Mouse (Mus musculus) limb, embryonic 12.5 days (tissue): Measurements from ENCODE around the gene Fasl. TPM values are rescaled to one million over a fixed set of nuclear protein-coding genes. Genes with fewer than 3 reads are reported as not detected.

Experiments used
- ATAC-seq: fragments of 200-750 bp; cut with Nextera tagmentation; 2 replicates; pipeline ENCODE4 v1.8.0; 2017; ENCODE audit warnings: low read depth, moderate TSS enrichment; ENCODE audit not compliant: insufficient number of reproducible peaks, insufficient read depth, low FRiP score, low TSS enrichment
- H3K27ac ChIP-seq: fragments of 300-500 bp; sonication (generic); 2 replicates; pipeline ENCODE4 v1.5.1; 2016; ENCODE audit warnings: mild to moderate bottlenecking, moderate library complexity
- H3K27me3 ChIP-seq: fragments of 300-500 bp; sonication (generic); 2 replicates; pipeline ENCODE4 v1.6.1; 2016; ENCODE audit warnings: mild to moderate bottlenecking, moderate library complexity
- H3K36me3 ChIP-seq: fragments of 300-500 bp; sonication (generic); 2 replicates; pipeline ENCODE4 v1.6.1; 2016; ENCODE audit warnings: mild to moderate bottlenecking, moderate library complexity
- H3K4me1 ChIP-seq: fragments of 300-500 bp; sonication (generic); replicated peaks from 2 replicates; pipeline ENCODE4 v1.6.1; 2016
- H3K4me2 ChIP-seq: fragments of 300-500 bp; sonication (generic); 2 replicates; pipeline ENCODE4 v1.6.1; 2016; ENCODE audit warnings: mild to moderate bottlenecking, moderate library complexity
- H3K4me3 ChIP-seq: fragments of 300-500 bp; sonication (generic); replicated peaks from 2 replicates; pipeline ENCODE4 v1.5.1; 2016; ENCODE audit warnings: mild to moderate bottlenecking
- H3K9ac ChIP-seq: fragments of 300-500 bp; sonication (generic); replicated peaks from 2 replicates; pipeline ENCODE4 v1.6.1; 2016; ENCODE audit warnings: mild to moderate bottlenecking, moderate library complexity
- H3K9me3 ChIP-seq: fragments of 300-500 bp; sonication (generic); 2 replicates; pipeline ENCODE4 v1.6.1; 2016; ENCODE audit warnings: mild to moderate bottlenecking, moderate library complexity
- WGBS: fragments of 180-500 bp; shearing (Covaris S2); methylation state at CpG from one replicate; pipeline ENCODE4 v1.1.7; 2016; 5-methylcytosine and 5-hydroxymethylcytosine counted together
- polyA plus RNA-seq: library from polyadenylated mRNA; unstranded; fragments of >200 nt; fragmentation: Nextera tagmentation; extraction: Ambion mirVana; gene quantifications from 2 replicates; pipeline ENCODE4 v1.2.1, GENCODE M21; 2016

The Fasl gene
- polyA plus RNA-seq, 1 experiment from 2014 or later: not detected

DNA sequence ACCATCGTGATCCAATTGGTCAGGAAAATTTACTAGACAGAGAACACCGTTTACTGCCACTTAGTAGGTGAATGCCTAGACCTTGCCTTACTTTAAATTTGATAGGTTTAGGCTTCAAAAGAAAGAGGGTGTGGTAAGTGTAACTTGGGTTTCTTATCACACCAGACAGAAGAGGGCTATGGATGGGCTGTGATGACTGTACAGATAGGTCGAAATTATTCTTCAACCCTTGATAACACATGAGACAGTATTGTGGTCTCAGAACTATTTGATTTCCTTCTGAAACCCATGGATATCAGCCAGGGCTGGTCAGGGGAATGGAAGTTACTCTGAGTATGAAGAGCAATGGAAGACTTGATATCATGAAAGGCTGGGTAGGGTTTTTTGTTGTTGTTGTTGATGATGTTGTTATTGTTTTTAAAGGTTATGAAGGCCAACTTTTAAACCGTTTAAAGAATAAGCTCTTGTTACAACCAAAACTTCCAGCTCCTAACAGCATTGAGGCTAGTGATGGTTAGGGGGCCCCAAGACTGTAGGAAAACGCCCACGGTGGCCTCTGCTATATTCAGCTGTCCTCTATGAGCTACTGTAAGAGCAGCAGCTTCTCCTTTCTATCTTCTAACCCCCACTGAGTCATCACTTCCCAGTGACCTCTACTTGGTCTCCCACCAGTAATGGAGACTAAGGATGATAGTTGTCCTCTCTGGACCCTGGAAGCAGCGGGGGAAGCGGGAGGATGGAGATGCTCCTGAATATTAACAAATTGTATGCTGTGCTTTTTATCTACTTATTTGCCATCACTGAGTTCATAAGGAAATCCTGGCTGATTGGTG, 3.8 kb upstream of the Fasl start:
- ATAC-seq: no peak
- Histone ChIP-seq H3K27me3 (no peaks in the 10 kb centered on the region), H3K4me3 (no peak overlapping the region), H3K27ac (no peak overlapping the region), H3K9me3 (no peaks in the 10 kb centered on the region), H3K4me2 (no peak overlapping the region), H3K4me1 (no peaks in the 10 kb centered on the region), H3K9ac (no peak overlapping the region), H3K36me3 (no peaks in the 10 kb centered on the region)
- WGBS: 85% methylated on average over 8 of the region's 8 CpGs

DNA sequence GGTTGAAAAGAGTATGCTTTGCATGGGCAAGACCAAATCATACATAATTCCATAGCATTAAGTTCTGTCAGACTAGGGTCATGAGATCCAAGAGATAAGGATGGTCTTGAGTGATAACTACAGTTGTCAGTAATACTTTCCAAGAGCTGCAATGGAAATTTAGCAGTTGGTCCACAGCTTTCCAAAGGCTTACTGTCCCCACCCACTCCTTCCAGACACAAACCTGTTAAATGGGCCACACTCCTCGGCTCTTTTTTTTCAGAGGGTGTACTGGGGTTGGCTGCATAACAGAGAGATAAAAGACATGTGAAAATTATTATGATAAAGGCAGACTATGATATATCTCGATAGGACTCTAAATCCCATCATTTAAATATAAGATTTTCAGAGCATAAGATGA, 5.6 kb downstream of the Fasl start:
- H3K4me2 ChIP-seq: no peak overlapping the region
- 79% methylated on average over 2 of the region's 2 CpGs for WGBS
- no peaks in the 10 kb centered on the region for H3K36me3 ChIP-seq
- H3K27ac ChIP-seq: no peak overlapping the region
- ATAC-seq: no peak
- H3K9ac ChIP-seq: no peak overlapping the region
- H3K27me3 ChIP-seq: no peaks in the 10 kb centered on the region
- H3K9me3 ChIP-seq: no peaks in the 10 kb centered on the region
- no peaks in the 10 kb centered on the region for H3K4me1 ChIP-seq
- H3K4me3 ChIP-seq: no peak overlapping the region

DNA sequence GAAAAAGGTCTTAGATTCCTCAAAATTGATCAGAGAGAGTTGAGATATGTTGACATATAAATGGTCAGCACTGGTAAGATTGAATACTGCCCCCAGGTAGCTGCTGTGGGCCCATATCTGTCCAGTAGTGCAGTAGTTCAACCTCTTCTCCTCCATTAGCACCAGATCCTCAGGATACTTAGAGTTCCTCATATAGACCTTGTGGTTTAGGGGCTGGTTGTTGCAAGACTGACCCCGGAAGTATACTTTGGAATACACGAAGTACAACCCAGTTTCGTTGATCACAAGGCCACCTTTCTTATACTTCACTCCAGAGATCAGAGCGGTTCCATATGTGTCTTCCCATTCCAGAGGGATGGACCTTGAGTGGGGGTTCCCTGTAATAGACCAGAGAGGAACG, 6.7 kb downstream of the Fasl start:
- Histone ChIP-seq H3K27me3 (no peaks in the 10 kb centered on the region), H3K9me3 (no peaks in the 10 kb centered on the region), H3K4me3 (no peak overlapping the region), H3K4me2 (no peak overlapping the region), H3K27ac (no peak overlapping the region), H3K36me3 (no peaks in the 10 kb centered on the region), H3K9ac (no peak overlapping the region), H3K4me1 (no peaks in the 10 kb centered on the region)
- 90% methylated on average over 5 of the region's 5 CpGs for WGBS
- no peak for ATAC-seq

DNA sequence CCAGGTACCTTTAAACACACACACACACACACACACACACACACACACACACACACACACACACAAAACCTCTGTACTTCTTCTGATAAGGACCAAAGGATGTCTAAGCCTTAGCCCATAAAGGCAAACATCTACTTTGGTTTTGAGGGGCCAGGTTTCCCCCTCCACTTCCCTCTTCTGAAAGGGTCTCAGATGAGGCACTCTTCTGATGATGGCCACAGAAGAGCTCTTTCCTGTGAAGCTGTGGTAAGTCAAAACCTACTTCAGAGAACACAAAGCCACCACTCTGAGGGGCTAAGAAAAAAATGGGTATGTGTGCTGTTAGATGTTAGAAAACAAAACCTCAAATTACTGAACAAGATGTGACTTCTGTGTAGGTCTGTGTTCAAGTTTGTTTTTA, 9.2 kb downstream of the Fasl start:
- no peak overlapping the region for H3K27ac ChIP-seq
- no peaks in the 10 kb centered on the region for H3K9me3 ChIP-seq
- no peak overlapping the region for H3K4me3 ChIP-seq
- no peaks in the 10 kb centered on the region for H3K4me1 ChIP-seq
- H3K36me3 ChIP-seq: no peaks in the 10 kb centered on the region
- no peak for ATAC-seq
- no peaks in the 10 kb centered on the region for H3K27me3 ChIP-seq
- no peak overlapping the region for H3K9ac ChIP-seq
- H3K4me2 ChIP-seq: no peak overlapping the region

DNA sequence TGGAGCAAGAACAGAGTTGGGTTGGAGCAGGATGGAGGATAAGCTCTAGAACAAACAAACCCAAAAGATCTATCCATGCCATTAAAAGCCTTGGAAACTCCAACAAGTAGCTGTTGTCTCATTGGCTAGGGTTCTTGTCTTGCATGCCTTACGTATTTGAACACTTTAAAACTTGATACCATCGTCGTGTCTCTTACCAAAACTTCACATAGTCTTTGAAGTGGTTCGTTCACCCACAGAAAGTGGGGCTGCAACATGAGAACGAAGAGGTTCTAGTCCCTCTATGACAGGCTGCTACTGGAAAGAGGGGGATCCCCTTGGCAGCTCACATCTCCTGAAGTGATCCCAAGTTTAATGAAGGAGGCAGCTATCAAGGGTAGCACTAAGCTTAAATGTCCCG, 13.1 kb downstream of the Fasl start:
- no peak for ATAC-seq
- Histone ChIP-seq H3K36me3 (no peaks in the 10 kb centered on the region), H3K9ac (no peak overlapping the region), H3K27ac (no peak overlapping the region), H3K4me3 (no peak overlapping the region), H3K4me2 (no peak overlapping the region), H3K27me3 (no peaks in the 10 kb centered on the region), H3K4me1 (no peaks in the 10 kb centered on the region), H3K9me3 (no peaks in the 10 kb centered on the region)
- WGBS: 85% methylated on average over 6 of the region's 6 CpGs

DNA sequence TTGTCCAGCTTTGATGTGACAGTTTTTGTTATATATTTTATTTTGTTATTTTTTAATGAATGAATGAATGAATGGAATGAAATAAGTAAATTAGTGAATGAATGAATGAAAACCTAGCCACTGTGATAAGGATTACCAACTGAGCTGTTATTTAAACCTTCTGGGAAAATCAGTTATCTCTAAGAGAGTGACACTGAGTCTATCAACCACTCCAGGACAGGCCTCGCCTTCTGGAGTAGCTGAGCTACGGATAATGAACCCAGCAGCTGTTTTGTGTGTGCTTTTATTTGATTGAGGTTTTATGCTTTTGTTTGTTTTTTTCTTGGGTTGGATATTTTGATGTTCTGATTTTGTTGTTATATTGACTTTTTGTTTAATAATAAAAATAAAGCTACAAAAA, 17.0 kb downstream of the Fasl start:
- WGBS: 78% methylated on average over 2 of the region's 2 CpGs
- Histone ChIP-seq H3K36me3 (no peaks in the 10 kb centered on the region), H3K27ac (no peak overlapping the region), H3K4me1 (no peaks in the 10 kb centered on the region), H3K9me3 (no peaks in the 10 kb centered on the region), H3K27me3 (no peaks in the 10 kb centered on the region), H3K4me2 (no peak overlapping the region), H3K4me3 (no peak overlapping the region), H3K9ac (no peak overlapping the region)
- ATAC-seq: no peak

DNA sequence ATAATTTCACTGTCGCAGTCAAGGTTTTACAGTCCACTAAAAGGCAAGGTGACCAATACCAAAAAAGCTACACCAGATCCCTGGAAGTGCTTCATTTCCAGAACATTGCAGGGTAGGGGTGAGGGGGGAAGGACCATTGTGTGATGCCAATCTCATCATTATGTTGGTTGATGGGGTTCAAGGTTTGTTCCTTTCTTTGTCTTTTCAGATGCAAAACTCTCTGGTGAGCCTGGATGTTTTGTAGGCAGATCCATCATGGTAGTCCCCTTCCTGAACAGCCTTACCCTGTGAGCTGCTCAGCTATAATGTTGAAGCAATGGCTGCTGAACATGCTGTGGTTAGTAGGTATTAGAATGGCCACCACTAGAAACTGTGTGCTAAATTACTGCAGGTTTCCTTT, 19.0 kb downstream of the Fasl start:
- H3K36me3 ChIP-seq: no peaks in the 10 kb centered on the region
- H3K4me1 ChIP-seq: no peaks in the 10 kb centered on the region
- H3K4me2 ChIP-seq: no peak overlapping the region
- WGBS: 94% methylated on average over 1 of the region's 1 CpGs
- no peak overlapping the region for H3K4me3 ChIP-seq
- ATAC-seq: no peak
- H3K27me3 ChIP-seq: no peaks in the 10 kb centered on the region
- no peak overlapping the region for H3K27ac ChIP-seq
- no peaks in the 10 kb centered on the region for H3K9me3 ChIP-seq
- H3K9ac ChIP-seq: no peak overlapping the region

DNA sequence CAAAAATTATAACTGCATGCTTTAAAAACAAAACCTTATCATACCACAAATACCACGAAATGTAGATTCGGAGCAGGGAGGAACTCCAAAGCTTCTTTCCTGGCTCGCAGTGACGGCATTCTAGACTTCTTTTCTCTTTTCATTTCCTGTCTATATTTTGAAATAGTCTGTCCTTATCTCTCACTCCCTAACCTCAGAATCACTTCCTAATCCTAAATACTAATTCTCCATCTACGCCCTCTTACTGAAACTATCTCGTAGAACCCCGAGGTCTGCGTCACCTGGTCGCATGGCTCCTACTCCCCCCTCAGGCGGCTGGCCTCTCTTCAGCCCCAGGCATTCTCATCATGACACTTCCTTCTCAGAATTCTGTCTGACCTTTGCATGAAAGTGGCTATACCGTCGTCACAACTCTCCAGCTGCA, 21.2 kb downstream of the Fasl start:
- WGBS: 67% methylated on average over 12 of the region's 12 CpGs
- Histone ChIP-seq H3K27me3 (no peaks in the 10 kb centered on the region), H3K36me3 (no peaks in the 10 kb centered on the region), H3K9me3 (no peaks in the 10 kb centered on the region), H3K9ac (no peak overlapping the region), H3K4me3 (no peak overlapping the region), H3K27ac (no peak overlapping the region), H3K4me1 (no peaks in the 10 kb centered on the region), H3K4me2 (no peak overlapping the region)
- no peak for ATAC-seq

DNA sequence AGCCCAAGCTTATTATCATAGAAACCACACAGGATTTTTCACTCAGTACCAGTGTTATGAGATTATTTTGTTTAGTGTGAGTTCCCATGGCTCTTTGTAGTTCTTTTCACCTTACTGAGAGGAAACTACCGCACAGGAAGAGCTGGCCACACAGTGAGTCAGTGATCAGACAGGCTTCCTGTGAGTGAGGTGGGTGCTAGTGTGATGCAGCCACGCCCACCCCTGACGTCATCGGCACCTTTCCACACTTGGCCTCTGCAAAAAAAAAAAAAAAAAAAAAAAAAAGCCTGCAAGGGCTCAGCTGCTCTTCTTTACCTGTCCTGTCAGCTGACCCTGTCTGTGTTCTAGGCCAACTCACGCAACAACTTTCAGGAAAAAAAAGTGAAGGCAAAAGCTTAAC, 21.6 kb downstream of the Fasl start:
- Histone ChIP-seq H3K4me3 (no peak overlapping the region), H3K4me2 (no peak overlapping the region), H3K9me3 (no peaks in the 10 kb centered on the region), H3K4me1 (no peaks in the 10 kb centered on the region), H3K27me3 (no peaks in the 10 kb centered on the region), H3K27ac (no peak overlapping the region), H3K36me3 (no peaks in the 10 kb centered on the region), H3K9ac (no peak overlapping the region)
- no peak for ATAC-seq
- 49% methylated on average over 5 of the region's 5 CpGs for WGBS

DNA sequence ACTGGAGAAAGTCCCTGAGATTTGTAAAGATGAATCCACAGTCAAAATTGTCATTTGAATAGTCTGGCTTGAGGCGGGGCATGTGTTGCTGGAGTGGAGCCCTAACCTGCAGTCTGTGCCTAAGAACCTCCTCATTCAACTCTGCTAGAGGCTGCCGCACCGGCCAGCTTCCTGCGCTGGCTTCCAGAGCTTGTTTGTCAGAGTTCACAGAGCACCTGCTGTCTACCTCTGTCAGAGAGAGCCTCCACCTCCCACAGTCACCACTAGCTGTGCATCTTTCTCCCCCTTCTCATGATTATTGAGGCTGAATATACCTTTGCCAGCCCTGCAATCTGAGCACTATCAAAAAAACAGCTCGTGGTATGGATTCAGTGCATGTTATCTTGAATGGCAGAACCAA, 22.4 kb downstream of the Fasl start:
- Histone ChIP-seq H3K4me3 (no peak overlapping the region), H3K27ac (no peak overlapping the region), H3K9ac (no peak overlapping the region), H3K36me3 (no peaks in the 10 kb centered on the region), H3K4me1 (no peaks in the 10 kb centered on the region), H3K9me3 (no peaks in the 10 kb centered on the region), H3K4me2 (no peak overlapping the region), H3K27me3 (no peaks in the 10 kb centered on the region)
- 45% methylated on average over 5 of the region's 5 CpGs for WGBS
- ATAC-seq: no peak

DNA sequence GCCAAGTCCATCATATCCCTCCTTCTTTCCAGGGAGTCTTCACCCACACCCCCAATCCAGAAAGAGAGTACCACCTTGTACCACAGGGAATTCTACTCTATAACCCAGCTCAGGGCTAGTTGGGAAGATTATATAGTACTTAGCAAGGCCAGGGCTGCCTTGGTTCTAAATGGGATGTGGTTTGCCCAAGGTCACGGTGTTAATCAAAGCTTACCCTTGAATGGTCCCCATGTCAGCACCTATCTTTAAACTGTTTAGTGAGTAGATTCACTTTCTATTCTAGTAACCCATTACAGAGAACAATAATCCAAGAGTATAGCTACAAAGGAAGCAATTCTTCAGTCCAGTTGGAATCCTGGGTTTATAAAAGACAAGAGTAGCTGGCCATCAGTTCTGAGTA, 23.3 kb downstream of the Fasl start:
- no peak for ATAC-seq
- Histone ChIP-seq H3K4me1 (no peaks in the 10 kb centered on the region), H3K9me3 (no peaks in the 10 kb centered on the region), H3K27ac (no peak overlapping the region), H3K4me2 (no peak overlapping the region), H3K9ac (no peak overlapping the region), H3K27me3 (no peaks in the 10 kb centered on the region), H3K4me3 (no peak overlapping the region), H3K36me3 (no peaks in the 10 kb centered on the region)
- 83% methylated on average over 1 of the region's 1 CpGs for WGBS

DNA sequence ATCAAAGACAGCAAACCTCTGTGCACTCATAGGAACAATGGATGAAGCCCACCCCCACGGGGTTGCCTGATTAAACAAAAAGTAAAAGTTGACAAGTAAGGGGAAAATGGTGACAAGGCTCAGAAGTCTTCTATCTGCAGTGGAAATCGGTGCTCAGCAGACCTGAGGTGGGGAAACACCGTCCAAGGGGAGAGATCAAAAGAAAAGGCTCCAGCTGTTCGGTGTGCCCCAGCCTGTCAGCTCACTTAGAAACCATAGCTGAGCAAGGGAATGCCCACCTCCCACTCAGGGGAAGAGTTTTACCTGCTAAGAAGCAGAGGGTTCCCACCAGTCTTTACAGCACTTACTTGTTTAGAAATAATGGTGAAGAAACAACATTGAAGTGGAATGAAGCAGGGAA, 26.7 kb downstream of the Fasl start:
- Histone ChIP-seq H3K36me3 (no peaks in the 10 kb centered on the region), H3K9ac (no peak overlapping the region), H3K4me3 (no peak overlapping the region), H3K4me2 (no peak overlapping the region), H3K27ac (no peak overlapping the region), H3K27me3 (no peaks in the 10 kb centered on the region), H3K9me3 (no peaks in the 10 kb centered on the region), H3K4me1 (no peaks in the 10 kb centered on the region)
- ATAC-seq: no peak
- 36% methylated on average over 4 of the region's 4 CpGs for WGBS
